Mouse (Mus musculus) bone marrow macrophage, adult 2 months (primary cell): ENCODE results near the gene Plppr2.

Experiments
- CTCF ChIP-seq: IDR thresholded peaks from 2 replicates; pipeline ENCODE4 v1.5.1; 2012; ENCODE audit warnings: low read depth, mild to moderate bottlenecking, low read length, moderate library complexity
- POLR2A ChIP-seq: IDR thresholded peaks from 2 replicates; pipeline ENCODE4 v1.6.1; 2012; ENCODE audit warnings: mild to moderate bottlenecking, low read depth, low read length, borderline replicate concordance

DNA sequence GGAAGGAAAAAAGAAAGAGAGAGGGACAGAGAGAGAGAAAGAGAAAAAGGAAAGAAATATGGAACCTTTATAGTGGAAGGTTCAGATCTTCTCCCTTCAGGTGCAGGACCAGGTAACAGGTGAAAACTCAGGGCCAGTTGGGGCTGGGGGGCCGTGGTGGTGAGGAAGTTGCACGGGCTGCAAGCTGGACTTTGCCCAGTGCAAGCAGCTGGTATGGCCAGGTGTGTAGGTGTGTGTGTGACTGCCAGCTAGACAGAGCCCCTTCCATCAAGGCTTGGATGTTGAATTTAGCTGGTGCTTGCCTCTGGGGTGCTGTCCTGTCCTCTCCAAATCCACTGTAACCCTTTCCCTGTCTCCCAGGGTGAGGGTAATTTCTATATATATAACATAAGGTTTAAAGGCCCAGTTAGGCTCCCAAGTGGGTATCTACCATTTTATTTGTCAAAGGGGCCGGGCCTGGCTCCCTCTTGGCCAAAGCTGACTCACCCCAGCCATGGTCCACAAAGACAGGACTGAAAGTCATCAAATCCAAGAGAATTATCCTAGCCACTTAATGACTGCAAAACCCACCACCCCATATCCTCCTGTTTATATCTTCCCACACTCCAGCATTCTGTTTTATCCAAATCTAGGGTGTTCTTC is 19.9 kb upstream of the Plppr2 start:
- TF ChIP-seq CTCF (no peak), POLR2A (no peak)
